Mouse (Mus musculus): Measurements from ENCODE around the gene Tnrc6c.

DNA sequence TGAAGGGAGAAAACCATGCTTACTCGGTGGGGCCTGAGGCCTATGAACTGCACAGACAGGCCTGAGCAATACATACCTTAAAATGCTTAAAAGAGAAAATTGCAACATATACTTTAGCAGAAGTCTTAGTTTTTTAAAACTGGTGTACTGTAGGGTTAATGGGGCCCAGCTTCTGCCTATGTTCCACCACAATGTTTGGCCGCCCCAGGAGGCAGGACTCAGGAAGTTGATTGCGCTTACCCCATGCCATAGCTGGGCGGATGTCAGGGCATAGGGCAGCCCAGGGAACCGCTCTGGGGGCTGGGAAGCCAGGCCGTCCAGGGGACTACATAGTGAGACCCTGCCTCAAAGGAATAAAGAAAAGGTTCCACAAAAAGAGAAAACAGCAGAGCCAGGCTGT lies 42.5 kb downstream of the Tnrc6c start:
- TF ChIP-seq POLR2A (IDR thresholded peaks at IDR 0.05; ENCODE audit: borderline replicate concordance, low read depth, low read length) (no peak), CTCF (IDR thresholded peaks at IDR 0.05; ENCODE audit: low read depth, low read length) (no peak)

Measured in bone marrow macrophage, adult 2 months (primary cell).